Mouse (Mus musculus) lung, postnatal 25 days (tissue): Measurements from ENCODE around the gene Cmah.

Experiments
- DNase-seq: peaks from one replicate; pipeline ENCODE4 v3.0.0; 2022; ENCODE audit warnings: low spot score

Cmah gene

GRCm38 (mm10) chr13:24515101-24515675, 188.0 kb downstream of the Cmah start:
- no peak for DNase-seq

- DNase-seq, result no peak
Observed at GRCm38 (mm10) chr13:24517757-24518156, 190.6 kb downstream of the Cmah start.

GRCm38 (mm10) chr13:24518887-24519286, 191.7 kb downstream of the Cmah start:
- DNase-seq, result peak; percentile 51

GRCm38 (mm10) chr13:24519976-24520647, 192.9 kb downstream of the Cmah start:
- DNase-seq, result no peak

GRCm38 (mm10) chr13:24520796-24521195, 193.6 kb downstream of the Cmah start:
- DNase-seq, result no peak

- DNase-seq, result peak; percentile 10
Observed at GRCm38 (mm10) chr13:24521446-24522342, 194.5 kb downstream of the Cmah start.

GRCm38 (mm10) chr13:24522343-24522837, 195.2 kb downstream of the Cmah start:
- no peak for DNase-seq

- no peak for DNase-seq
Observed at GRCm38 (mm10) chr13:24523587-24524221, 196.5 kb downstream of the Cmah start.

- DNase-seq, result no peak
Observed at GRCm38 (mm10) chr13:24524468-24524867, 197.3 kb downstream of the Cmah start.

GRCm38 (mm10) chr13:24525551-24525950, 198.3 kb downstream of the Cmah start:
- no peak for DNase-seq

- DNase-seq, result no peak
Observed at GRCm38 (mm10) chr13:24526916-24527315, 199.7 kb downstream of the Cmah start.
